Mouse (Mus musculus): Measurements from ENCODE around the gene Notch1.
A peak's percentile ranks its signal among the peaks of the same experiment; 100 is the strongest.

The Notch1 gene

GRCm38 (mm10) chr2:26408515-26409356, 107.7 kb downstream of the Notch1 start, which contains the start of gene Inpp5e:
Gene Inpp5e, minus strand, starts transcription at chr2:26409203.
- DNase-seq (ENCODE audit: low spot score), result peak; percentile 98

Data from ovary, postnatal 36 days (tissue).